Mouse (Mus musculus): Measurements from ENCODE around the gene Gga3. TPM values are rescaled to one million over a fixed set of nuclear protein-coding genes. Genes with fewer than 3 reads are reported as not detected.

Gga3 gene
- polyA plus RNA-seq, 1 experiment = 102 TPM

- TF ChIP-seq CTCF (IDR thresholded peaks at IDR 0.05; ENCODE audit: borderline replicate concordance, control insufficient read depth, extremely low read depth, insufficient read depth, low read length, poor library complexity) = no peak
- TF ChIP-seq POLR2A (IDR thresholded peaks at IDR 0.05; ENCODE audit: control insufficient read depth, extremely low read depth, insufficient read depth, low read length, poor library complexity) = no peak
- H3K27ac ChIP-seq (ENCODE audit: control insufficient read depth, insufficient read depth, low read length) = no peak overlapping the region
- DNase-seq = no peak
- H3K4me3 ChIP-seq (ENCODE audit: control insufficient read depth, insufficient read depth, low read length) = no peak overlapping the region
- no peaks in the 10 kb centered on the region for H3K4me1 ChIP-seq (replicated peaks; ENCODE audit: control insufficient read depth, insufficient read depth, low read length)
- H3K27me3 ChIP-seq (ENCODE audit: control insufficient read depth, insufficient read depth, low read length) = no peaks in the 10 kb centered on the region
- H3K36me3 ChIP-seq (ENCODE audit: control insufficient read depth, insufficient read depth, low read length) = peaks cover 86% of the 10 kb centered on the region
- 95% methylated on average over 10 of the region's 10 CpGs for WGBS
Measured at GRCm38 (mm10) chr11:115584376-115585073, 19.3 kb downstream of the Gga3 start.

GRCm38 (mm10) chr11:115582913-115583606, 20.8 kb downstream of the Gga3 start:
- Histone ChIP-seq H3K4me3 (ENCODE audit: control insufficient read depth, insufficient read depth, low read length) (no peak overlapping the region), H3K4me1 (replicated peaks; ENCODE audit: control insufficient read depth, insufficient read depth, low read length) (no peaks in the 10 kb centered on the region), H3K36me3 (ENCODE audit: control insufficient read depth, insufficient read depth, low read length) (peaks cover 76% of the 10 kb centered on the region), H3K27me3 (ENCODE audit: control insufficient read depth, insufficient read depth, low read length) (no peaks in the 10 kb centered on the region), H3K27ac (ENCODE audit: control insufficient read depth, insufficient read depth, low read length) (no peak overlapping the region)
- 93% methylated on average over 10 of the region's 10 CpGs for WGBS
- no peak for TF ChIP-seq POLR2A (IDR thresholded peaks at IDR 0.05; ENCODE audit: control insufficient read depth, extremely low read depth, insufficient read depth, low read length, poor library complexity)
- no peak for TF ChIP-seq CTCF (IDR thresholded peaks at IDR 0.05; ENCODE audit: borderline replicate concordance, control insufficient read depth, extremely low read depth, insufficient read depth, low read length, poor library complexity)
- DNase-seq = no peak

GRCm38 (mm10) chr11:115579080-115579479, 24.8 kb downstream of the Gga3 start:
- H3K4me1 ChIP-seq (replicated peaks; ENCODE audit: control insufficient read depth, insufficient read depth, low read length) = no peaks in the 10 kb centered on the region
- peaks cover 40% of the 10 kb centered on the region for H3K36me3 ChIP-seq (ENCODE audit: control insufficient read depth, insufficient read depth, low read length)
- H3K27me3 ChIP-seq (ENCODE audit: control insufficient read depth, insufficient read depth, low read length) = no peaks in the 10 kb centered on the region
- H3K27ac ChIP-seq (ENCODE audit: control insufficient read depth, insufficient read depth, low read length) = peak overlapping the region; percentile 22; the same call in 1 of the 2 replicates
- no peak for DNase-seq
- H3K4me3 ChIP-seq (ENCODE audit: control insufficient read depth, insufficient read depth, low read length) = no peak overlapping the region
- TF ChIP-seq POLR2A (IDR thresholded peaks at IDR 0.05; ENCODE audit: control insufficient read depth, extremely low read depth, insufficient read depth, low read length, poor library complexity) = no peak
- no peak for TF ChIP-seq CTCF (IDR thresholded peaks at IDR 0.05; ENCODE audit: borderline replicate concordance, control insufficient read depth, extremely low read depth, insufficient read depth, low read length, poor library complexity)

- Histone ChIP-seq H3K27me3 (ENCODE audit: control insufficient read depth, insufficient read depth, low read length) (no peaks in the 10 kb centered on the region), H3K27ac (ENCODE audit: control insufficient read depth, insufficient read depth, low read length) (no peak overlapping the region), H3K36me3 (ENCODE audit: control insufficient read depth, insufficient read depth, low read length) (peaks cover 25% of the 10 kb centered on the region), H3K4me3 (ENCODE audit: control insufficient read depth, insufficient read depth, low read length) (no peak overlapping the region), H3K4me1 (replicated peaks; ENCODE audit: control insufficient read depth, insufficient read depth, low read length) (0 out of 2 replicates have a peak, but pooled peaks cover 2% of the 10 kb centered on the region)
- TF ChIP-seq CTCF (IDR thresholded peaks at IDR 0.05; ENCODE audit: borderline replicate concordance, control insufficient read depth, extremely low read depth, insufficient read depth, low read length, poor library complexity) (no peak), POLR2A (IDR thresholded peaks at IDR 0.05; ENCODE audit: control insufficient read depth, extremely low read depth, insufficient read depth, low read length, poor library complexity) (no peak)
- 13% methylated on average over 7 of the region's 7 CpGs for WGBS
- no peak for DNase-seq
Measured at GRCm38 (mm10) chr11:115564961-115565360, 38.9 kb downstream of the Gga3 start.

- under 1% methylated on average over 42 of the region's 42 CpGs for WGBS
- H3K27me3 ChIP-seq (ENCODE audit: control insufficient read depth, insufficient read depth, low read length) = no peaks in the 10 kb centered on the region
- peak within 1 kb of the TSS; percentile 80 for H3K4me3 ChIP-seq (ENCODE audit: control insufficient read depth, insufficient read depth, low read length)
- 0 out of 2 replicates have a peak, but pooled peaks cover 2% of the 10 kb centered on the region for H3K4me1 ChIP-seq (replicated peaks; ENCODE audit: control insufficient read depth, insufficient read depth, low read length)
- peaks cover 19% of the 10 kb centered on the region for H3K36me3 ChIP-seq (ENCODE audit: control insufficient read depth, insufficient read depth, low read length)
- DNase-seq = peak; percentile 96
- TF ChIP-seq POLR2A (IDR thresholded peaks at IDR 0.05; ENCODE audit: control insufficient read depth, extremely low read depth, insufficient read depth, low read length, poor library complexity) = peak; percentile 62
- TF ChIP-seq CTCF (IDR thresholded peaks at IDR 0.05; ENCODE audit: borderline replicate concordance, control insufficient read depth, extremely low read depth, insufficient read depth, low read length, poor library complexity) = no peak
- 0 out of 2 replicates have a peak within 1 kb of the TSS, but pooled peaks have one; percentile 33 for H3K27ac ChIP-seq (ENCODE audit: control insufficient read depth, insufficient read depth, low read length)
Measured at GRCm38 (mm10) chr11:115564064-115564809, 39.6 kb downstream of the Gga3 start, which contains the start of gene Nup85. TSS of gene Nup85 (plus strand) at chr11:115564434.

DNA sequence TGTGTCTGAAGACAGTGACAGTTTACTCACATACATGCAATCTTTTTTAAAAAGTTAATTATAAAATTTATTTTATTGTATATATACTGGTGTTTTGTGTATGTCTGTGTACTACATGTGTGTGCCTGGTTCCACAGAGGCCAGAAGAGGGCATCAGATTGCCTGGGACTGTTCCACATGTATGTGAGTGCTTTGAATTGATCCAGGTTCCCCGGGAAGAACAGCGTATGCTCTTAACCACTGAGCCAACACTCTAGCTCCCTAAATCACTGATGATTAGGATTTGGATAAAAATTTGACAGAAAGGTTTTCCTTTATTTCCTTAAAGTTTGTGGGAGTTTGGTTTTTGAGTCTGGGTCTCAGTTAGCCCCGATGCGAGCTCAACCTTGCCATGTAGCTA, 40.4 kb downstream of the Gga3 start:
- Histone ChIP-seq H3K4me3 (ENCODE audit: control insufficient read depth, insufficient read depth, low read length) (no peak overlapping the region), H3K4me1 (replicated peaks; ENCODE audit: control insufficient read depth, insufficient read depth, low read length) (0 out of 2 replicates have a peak, but pooled peaks cover 2% of the 10 kb centered on the region), H3K27ac (ENCODE audit: control insufficient read depth, insufficient read depth, low read length) (no peak overlapping the region), H3K36me3 (ENCODE audit: control insufficient read depth, insufficient read depth, low read length) (peaks cover 13% of the 10 kb centered on the region), H3K27me3 (ENCODE audit: control insufficient read depth, insufficient read depth, low read length) (no peaks in the 10 kb centered on the region)
- DNase-seq = no peak
- 42% methylated on average over 4 of the region's 4 CpGs for WGBS
- TF ChIP-seq POLR2A (IDR thresholded peaks at IDR 0.05; ENCODE audit: control insufficient read depth, extremely low read depth, insufficient read depth, low read length, poor library complexity) (no peak), CTCF (IDR thresholded peaks at IDR 0.05; ENCODE audit: borderline replicate concordance, control insufficient read depth, extremely low read depth, insufficient read depth, low read length, poor library complexity) (no peak)

Data from thymus, adult 2 months (tissue).